Mouse (Mus musculus) testis, adult 2 months (tissue): ENCODE results near the gene Stpg3.

Source experiments
- CTCF ChIP-seq: fragments of 200-500 bp; IDR thresholded peaks from 2 replicates; pipeline ENCODE4 v1.5.1; 2012; ENCODE audit warnings: low read depth, mild to moderate bottlenecking, inconsistent platforms, low read length, moderate library complexity; ENCODE audit not compliant: control insufficient read depth, insufficient read depth, insufficient replicate concordance
- POLR2A ChIP-seq: fragments of 200-500 bp; IDR thresholded peaks from 2 replicates; pipeline ENCODE4 v1.6.1; 2012; ENCODE audit warnings: low read depth, mild to moderate bottlenecking, inconsistent platforms, low read length, moderate library complexity; ENCODE audit not compliant: control insufficient read depth

DNA sequence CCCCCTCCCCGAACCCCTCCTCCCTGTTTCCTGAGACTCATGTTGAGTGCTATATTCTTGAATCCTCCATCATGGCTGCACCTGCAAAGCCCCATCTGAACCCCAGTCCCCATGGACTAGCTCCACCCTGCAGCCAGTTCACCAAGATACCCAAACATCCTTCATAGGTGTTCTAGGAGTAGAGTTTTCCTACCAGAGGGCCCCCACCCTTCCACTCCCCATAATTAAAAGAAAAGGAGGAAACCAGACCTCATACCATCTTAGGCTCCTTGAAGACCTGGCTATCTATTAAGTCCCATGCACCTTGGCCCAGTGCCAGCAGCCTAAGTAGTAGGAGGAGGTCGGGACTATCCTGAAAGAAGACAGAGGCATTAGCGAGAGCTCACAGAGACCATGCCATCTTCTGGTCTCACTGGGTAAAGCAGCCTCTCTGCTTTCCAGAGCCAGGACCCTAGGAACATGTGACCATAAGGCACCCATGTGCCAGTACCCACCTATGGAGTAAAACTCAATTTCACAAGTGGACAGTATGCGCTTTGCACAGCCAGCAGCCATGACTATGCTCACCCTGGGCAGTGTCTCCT, 10.7 kb downstream of the Stpg3 start:
- no peak for TF ChIP-seq POLR2A
- no peak for TF ChIP-seq CTCF
